Mouse (Mus musculus) hindbrain, embryonic 15.5 days (tissue): ENCODE data around the gene Usp37. TPM values are rescaled to one million over a fixed set of nuclear protein-coding genes. Genes with fewer than 3 reads are reported as not detected.

Experiments
- ATAC-seq: fragments of 200-750 bp; cut with Nextera tagmentation; 2 replicates; pipeline ENCODE4 v1.8.0; 2017; ENCODE audit warnings: low read depth, moderate number of reproducible peaks, moderate TSS enrichment; ENCODE audit not compliant: low FRiP score
- H3K27ac ChIP-seq: fragments of 300-500 bp; sonication (generic); replicated peaks from 2 replicates; pipeline ENCODE4 v1.5.1; 2015; ENCODE audit warnings: mild to moderate bottlenecking, inconsistent platforms
- H3K27me3 ChIP-seq: fragments of 300-500 bp; sonication (generic); 2 replicates; pipeline ENCODE4 v1.6.1; 2015; ENCODE audit warnings: control low read depth, inconsistent platforms
- H3K36me3 ChIP-seq: fragments of 300-500 bp; sonication (generic); 2 replicates; pipeline ENCODE4 v1.6.1; 2015; ENCODE audit warnings: control low read depth, inconsistent platforms
- H3K4me1 ChIP-seq: fragments of 300-500 bp; sonication (generic); replicated peaks from 2 replicates; pipeline ENCODE4 v1.6.1; 2015; ENCODE audit warnings: control low read depth, inconsistent platforms
- H3K4me2 ChIP-seq: fragments of 300-500 bp; sonication (generic); 2 replicates; pipeline ENCODE4 v1.6.1; 2015; ENCODE audit warnings: moderate library complexity, mild to moderate bottlenecking, inconsistent platforms
- H3K4me3 ChIP-seq: fragments of 300-500 bp; sonication (generic); 2 replicates; pipeline ENCODE4 v1.5.1; 2015; ENCODE audit warnings: mild to moderate bottlenecking, inconsistent platforms
- H3K9ac ChIP-seq: fragments of 300-500 bp; sonication (generic); 2 replicates; pipeline ENCODE4 v1.6.1; 2015; ENCODE audit warnings: inconsistent platforms
- H3K9me3 ChIP-seq: fragments of 300-500 bp; sonication (generic); 2 replicates; pipeline ENCODE4 v1.6.1; 2016; ENCODE audit warnings: control low read depth, inconsistent platforms
- WGBS: fragments of 180-500 bp; shearing (Covaris S2); methylation state at CpG from one replicate; pipeline ENCODE4 v1.1.7; 2015; 5-methylcytosine and 5-hydroxymethylcytosine counted together
- polyA plus RNA-seq: library from polyadenylated mRNA; unstranded; fragments of >200 nt; fragmentation: Nextera tagmentation; extraction: Ambion mirVana; gene quantifications from 2 replicates; pipeline ENCODE4 v1.2.1, GENCODE M21; 2015

The Usp37 gene
- 23.9 and 25.1 TPM in 2 replicates for polyA plus RNA-seq

GRCm38 (mm10) chr1:74544184-74544583 lies at the start of gene Usp37:
TSS of gene Usp37 (minus strand) at chr1:74544284.
- peak within 1 kb of the TSS; percentile 61; the same call in 1 of the 2 replicates for H3K27ac ChIP-seq
- peak within 1 kb of the TSS; percentile 49 for H3K4me2 ChIP-seq
- H3K9ac ChIP-seq = no peak within 1 kb of the TSS
- H3K27me3 ChIP-seq = no peaks in the 10 kb centered on the region
- no peaks in the 10 kb centered on the region for H3K9me3 ChIP-seq
- peak within 1 kb of the TSS; percentile 22; the same call in 1 of the 2 replicates for H3K4me3 ChIP-seq
- no peaks in the 10 kb centered on the region for H3K36me3 ChIP-seq
- H3K4me1 ChIP-seq = peaks cover 11% of the 10 kb centered on the region
- 28% methylated on average over 4 of the region's 4 CpGs for WGBS
- no peak for ATAC-seq

GRCm38 (mm10) chr1:74587773-74588445 lies 43.8 kb upstream of the Usp37 start, which contains the start of the genes Zfp142 and Bcs1l:
TSS of gene Zfp142 (minus strand) at chr1:74588246.
TSS of gene Bcs1l (plus strand) at chr1:74588289.
- Histone ChIP-seq H3K4me3 (peak within 1 kb of the TSS; percentile 94), H3K4me1 (peaks cover 38% of the 10 kb centered on the region), H3K4me2 (peak within 1 kb of the TSS; percentile 75), H3K9ac (peak within 1 kb of the TSS; percentile 80), H3K36me3 (peaks cover 31% of the 10 kb centered on the region), H3K9me3 (no peaks in the 10 kb centered on the region), H3K27me3 (no peaks in the 10 kb centered on the region), H3K27ac (peak within 1 kb of the TSS; percentile 90)
- WGBS = under 1% methylated on average over 48 of the region's 48 CpGs
- peak; percentile 99 for ATAC-seq

GRCm38 (mm10) chr1:74587233-74587772 lies 43.2 kb upstream of the Usp37 start:
- peak overlapping the region; percentile 94 for H3K4me3 ChIP-seq
- peaks cover 38% of the 10 kb centered on the region for H3K4me1 ChIP-seq
- peak overlapping the region; percentile 80 for H3K9ac ChIP-seq
- H3K27ac ChIP-seq = peak overlapping the region; percentile 90
- H3K4me2 ChIP-seq = peak overlapping the region; percentile 75
- H3K9me3 ChIP-seq = no peaks in the 10 kb centered on the region
- under 1% methylated on average over 24 of the region's 24 CpGs for WGBS
- no peaks in the 10 kb centered on the region for H3K27me3 ChIP-seq
- ATAC-seq = no peak
- peaks cover 30% of the 10 kb centered on the region for H3K36me3 ChIP-seq

GRCm38 (mm10) chr1:74584616-74585398 lies 40.7 kb upstream of the Usp37 start:
- Histone ChIP-seq H3K9ac (no peak overlapping the region), H3K4me3 (no peak overlapping the region), H3K9me3 (no peaks in the 10 kb centered on the region), H3K4me1 (peaks cover 38% of the 10 kb centered on the region), H3K4me2 (no peak overlapping the region), H3K27me3 (no peaks in the 10 kb centered on the region), H3K27ac (no peak overlapping the region), H3K36me3 (peaks cover 11% of the 10 kb centered on the region)
- WGBS = 95% methylated on average over 3 of the region's 3 CpGs
- no peak for ATAC-seq

GRCm38 (mm10) chr1:74582621-74583020 lies 38.5 kb upstream of the Usp37 start:
- Histone ChIP-seq H3K27ac (no peak overlapping the region), H3K4me1 (peaks cover 27% of the 10 kb centered on the region), H3K4me3 (no peak overlapping the region), H3K27me3 (no peaks in the 10 kb centered on the region), H3K36me3 (peaks cover 29% of the 10 kb centered on the region), H3K9me3 (no peaks in the 10 kb centered on the region), H3K9ac (no peak overlapping the region), H3K4me2 (no peak overlapping the region)
- 77% methylated on average over 3 of the region's 3 CpGs for WGBS
- ATAC-seq = no peak

GRCm38 (mm10) chr1:74569739-74570719 lies 25.9 kb upstream of the Usp37 start:
- ATAC-seq = no peak
- no peak overlapping the region for H3K4me2 ChIP-seq
- no peak overlapping the region for H3K4me3 ChIP-seq
- no peaks in the 10 kb centered on the region for H3K4me1 ChIP-seq
- no peak overlapping the region for H3K9ac ChIP-seq
- no peak overlapping the region for H3K27ac ChIP-seq
- no peaks in the 10 kb centered on the region for H3K9me3 ChIP-seq
- H3K27me3 ChIP-seq = no peaks in the 10 kb centered on the region
- 94% methylated on average over 29 of the region's 29 CpGs for WGBS
- H3K36me3 ChIP-seq = peaks cover 83% of the 10 kb centered on the region

GRCm38 (mm10) chr1:74565834-74566233 lies 21.8 kb upstream of the Usp37 start:
- no peak overlapping the region for H3K4me3 ChIP-seq
- H3K36me3 ChIP-seq = peaks cover 71% of the 10 kb centered on the region
- H3K9ac ChIP-seq = no peak overlapping the region
- 66% methylated on average over 6 of the region's 6 CpGs for WGBS
- H3K27ac ChIP-seq = no peak overlapping the region
- no peaks in the 10 kb centered on the region for H3K4me1 ChIP-seq
- ATAC-seq = no peak
- H3K4me2 ChIP-seq = no peak overlapping the region
- no peaks in the 10 kb centered on the region for H3K9me3 ChIP-seq
- no peaks in the 10 kb centered on the region for H3K27me3 ChIP-seq

- ATAC-seq = no peak
- H3K9ac ChIP-seq = no peak overlapping the region
- WGBS = 90% methylated on average over 5 of the region's 5 CpGs
- H3K4me3 ChIP-seq = no peak overlapping the region
- H3K9me3 ChIP-seq = no peaks in the 10 kb centered on the region
- H3K27me3 ChIP-seq = no peaks in the 10 kb centered on the region
- no peak overlapping the region for H3K4me2 ChIP-seq
- no peaks in the 10 kb centered on the region for H3K4me1 ChIP-seq
- H3K36me3 ChIP-seq = peaks cover 10% of the 10 kb centered on the region
- H3K27ac ChIP-seq = no peak overlapping the region
Observed at GRCm38 (mm10) chr1:74559061-74559460, 15.0 kb upstream of the Usp37 start.

- 0 out of 2 replicates have a peak within 1 kb of the TSS, but pooled peaks have one; percentile 0 for H3K9ac ChIP-seq
- H3K27ac ChIP-seq = peak within 1 kb of the TSS; percentile 61
- peak within 1 kb of the TSS; percentile 49 for H3K4me2 ChIP-seq
- ATAC-seq = peak; percentile 88
- H3K9me3 ChIP-seq = no peaks in the 10 kb centered on the region
- peaks cover 11% of the 10 kb centered on the region for H3K4me1 ChIP-seq
- no peaks in the 10 kb centered on the region for H3K27me3 ChIP-seq
- 7% methylated on average over 6 of the region's 6 CpGs for WGBS
- peak within 1 kb of the TSS; percentile 22 for H3K4me3 ChIP-seq
- no peaks in the 10 kb centered on the region for H3K36me3 ChIP-seq
Observed at GRCm38 (mm10) chr1:74542451-74542961, 1.6 kb downstream of the Usp37 start, which contains the start of gene Plcd4. TSS of gene Plcd4 (plus strand) at chr1:74542888.

- Histone ChIP-seq H3K27ac (no peak overlapping the region), H3K27me3 (no peaks in the 10 kb centered on the region), H3K9ac (no peak overlapping the region), H3K4me3 (no peak overlapping the region), H3K36me3 (no peaks in the 10 kb centered on the region), H3K9me3 (no peaks in the 10 kb centered on the region), H3K4me2 (no peak overlapping the region), H3K4me1 (peaks cover 11% of the 10 kb centered on the region)
- peak; percentile 54; the same call in 1 of the 2 replicates for ATAC-seq
Observed at GRCm38 (mm10) chr1:74538650-74539049, 5.4 kb downstream of the Usp37 start.

GRCm38 (mm10) chr1:74528589-74528988 lies 15.5 kb downstream of the Usp37 start:
- Histone ChIP-seq H3K27ac (no peak overlapping the region), H3K4me3 (no peak overlapping the region), H3K9me3 (no peaks in the 10 kb centered on the region), H3K27me3 (no peaks in the 10 kb centered on the region), H3K36me3 (peaks cover 77% of the 10 kb centered on the region), H3K4me1 (no peaks in the 10 kb centered on the region), H3K4me2 (no peak overlapping the region), H3K9ac (no peak overlapping the region)
- no peak for ATAC-seq
- 93% methylated on average over 7 of the region's 7 CpGs for WGBS
